Mouse (Mus musculus) testis, adult 2 months (tissue): Measurements from ENCODE around the gene Tiam1.

Experiments
- CTCF ChIP-seq: fragments of 200-500 bp; IDR thresholded peaks from 2 replicates; pipeline ENCODE4 v1.5.1; 2012; ENCODE audit warnings: low read depth, mild to moderate bottlenecking, inconsistent platforms, low read length, moderate library complexity; ENCODE audit not compliant: control insufficient read depth, insufficient read depth, insufficient replicate concordance
- POLR2A ChIP-seq: fragments of 200-500 bp; IDR thresholded peaks from 2 replicates; pipeline ENCODE4 v1.6.1; 2012; ENCODE audit warnings: low read depth, mild to moderate bottlenecking, inconsistent platforms, low read length, moderate library complexity; ENCODE audit not compliant: control insufficient read depth

DNA sequence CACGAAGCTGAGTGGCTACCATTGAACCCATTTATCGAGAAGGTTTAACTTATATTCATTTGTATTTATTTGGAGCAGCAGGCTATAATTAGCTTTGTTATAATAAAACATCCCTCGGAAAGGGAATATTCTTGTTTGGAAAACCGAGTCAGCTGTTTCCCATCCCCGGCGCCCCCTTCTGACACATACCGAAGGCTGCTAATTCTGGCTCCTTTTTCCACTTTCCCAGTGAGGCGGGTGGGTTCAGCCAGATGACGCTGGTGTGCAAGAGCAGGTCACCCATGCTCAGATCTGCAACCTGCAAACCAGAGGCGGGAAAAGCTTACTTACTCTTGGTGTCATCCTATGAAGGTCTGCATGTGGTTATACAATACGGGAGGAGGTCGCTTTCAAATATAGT, 343.8 kb downstream of the Tiam1 start:
- TF ChIP-seq POLR2A, result no peak
- TF ChIP-seq CTCF, result no peak
